Mouse (Mus musculus): ENCODE measurements at regions not wholly inside any gene's neighbourhood (a gene's known extent, or its start where the extent isn't known, plus 50 kb on each side); places are given as distances from the start of the nearest gene placed in this dataset.
A peak's percentile ranks its signal among the peaks of the same experiment; 100 is the strongest.

GRCm38 (mm10) chr16:87802317-87802716 is 103.6 kb downstream of the Bach1 start:
- no peak overlapping the region for H3K4me3 ChIP-seq (ENCODE audit: insufficient read depth, low read depth, low read length)
- 87% methylated on average over 4 of the region's 4 CpGs for WGBS
- no peak for TF ChIP-seq POLR2A (IDR thresholded peaks at IDR 0.05; ENCODE audit: extremely low read depth, insufficient read depth, low read length)
- TF ChIP-seq CTCF (IDR thresholded peaks at IDR 0.05; ENCODE audit: low read depth, low read length) = no peak

GRCm38 (mm10) chr16:87817590-87817989 is 118.8 kb downstream of the Bach1 start:
- Histone ChIP-seq H3K27me3 (ENCODE audit: control insufficient read depth, insufficient read depth, low read length) (no peaks in the 10 kb centered on the region), H3K4me3 (ENCODE audit: insufficient read depth, low read depth, low read length) (no peak overlapping the region), H3K27ac (replicated peaks; ENCODE audit: insufficient read depth, low read depth, low read length) (no peak overlapping the region), H3K79me2 (ENCODE audit: control insufficient read depth, insufficient read depth, low read length) (no peaks in the 10 kb centered on the region), H3K4me1 (ENCODE audit: control insufficient read depth, insufficient read depth, low read length) (no peaks in the 10 kb centered on the region), H3K9ac (ENCODE audit: low read depth, low read length) (no peak overlapping the region), H3K36me3 (ENCODE audit: control insufficient read depth, insufficient read depth, low read length) (no peaks in the 10 kb centered on the region)
- TF ChIP-seq POLR2A (IDR thresholded peaks at IDR 0.05; ENCODE audit: extremely low read depth, insufficient read depth, low read length) = no peak
- no peak for TF ChIP-seq CTCF (IDR thresholded peaks at IDR 0.05; ENCODE audit: low read depth, low read length)
- DNase-seq (ENCODE audit: extremely low read depth, low read depth, low spot score) = no peak
- 61% methylated on average over 8 of the region's 8 CpGs for WGBS

More at GRCm38 (mm10) chr16:87802317-87802716, 103.6 kb downstream of the Bach1 start:
- Histone ChIP-seq H3K79me2 (ENCODE audit: control insufficient read depth, insufficient read depth, low read length) (no peaks in the 10 kb centered on the region), H3K27me3 (ENCODE audit: control insufficient read depth, insufficient read depth, low read length) (no peaks in the 10 kb centered on the region), H3K27ac (replicated peaks; ENCODE audit: insufficient read depth, low read depth, low read length) (no peak overlapping the region), H3K9ac (ENCODE audit: low read depth, low read length) (no peak overlapping the region), H3K36me3 (ENCODE audit: control insufficient read depth, insufficient read depth, low read length) (no peaks in the 10 kb centered on the region), H3K4me1 (ENCODE audit: control insufficient read depth, insufficient read depth, low read length) (no peaks in the 10 kb centered on the region)
- DNase-seq (ENCODE audit: extremely low read depth, low read depth, low spot score) = no peak

- no peak for DNase-seq (ENCODE audit: extremely low read depth, low read depth, low spot score)
- WGBS = 58% methylated on average over 7 of the region's 7 CpGs
Measured at GRCm38 (mm10) chr16:87834296-87834695, 135.6 kb downstream of the Bach1 start.

GRCm38 (mm10) chr16:87840949-87841546 is 142.3 kb downstream of the Bach1 start:
- TF ChIP-seq CTCF (IDR thresholded peaks at IDR 0.05; ENCODE audit: low read depth, low read length) (peak; percentile 86), POLR2A (IDR thresholded peaks at IDR 0.05; ENCODE audit: extremely low read depth, insufficient read depth, low read length) (no peak)
- peak; percentile 8 for DNase-seq (ENCODE audit: extremely low read depth, low read depth, low spot score)
- no peak overlapping the region for H3K27ac ChIP-seq (replicated peaks; ENCODE audit: insufficient read depth, low read depth, low read length)
- H3K36me3 ChIP-seq (ENCODE audit: control insufficient read depth, insufficient read depth, low read length) = no peaks in the 10 kb centered on the region
- no peaks in the 10 kb centered on the region for H3K27me3 ChIP-seq (ENCODE audit: control insufficient read depth, insufficient read depth, low read length)
- no peak overlapping the region for H3K4me3 ChIP-seq (ENCODE audit: insufficient read depth, low read depth, low read length)
- H3K9ac ChIP-seq (ENCODE audit: low read depth, low read length) = no peak overlapping the region
- 17% methylated on average over 16 of the region's 16 CpGs for WGBS
- H3K79me2 ChIP-seq (ENCODE audit: control insufficient read depth, insufficient read depth, low read length) = no peaks in the 10 kb centered on the region
- H3K4me1 ChIP-seq (ENCODE audit: control insufficient read depth, insufficient read depth, low read length) = no peaks in the 10 kb centered on the region

More at GRCm38 (mm10) chr16:87834296-87834695, 135.6 kb downstream of the Bach1 start:
- Histone ChIP-seq H3K4me3 (ENCODE audit: insufficient read depth, low read depth, low read length) (no peak overlapping the region), H3K79me2 (ENCODE audit: control insufficient read depth, insufficient read depth, low read length) (no peaks in the 10 kb centered on the region), H3K27me3 (ENCODE audit: control insufficient read depth, insufficient read depth, low read length) (no peaks in the 10 kb centered on the region), H3K27ac (replicated peaks; ENCODE audit: insufficient read depth, low read depth, low read length) (no peak overlapping the region), H3K9ac (ENCODE audit: low read depth, low read length) (no peak overlapping the region), H3K36me3 (ENCODE audit: control insufficient read depth, insufficient read depth, low read length) (no peaks in the 10 kb centered on the region), H3K4me1 (ENCODE audit: control insufficient read depth, insufficient read depth, low read length) (no peaks in the 10 kb centered on the region)
- no peak for TF ChIP-seq POLR2A (IDR thresholded peaks at IDR 0.05; ENCODE audit: extremely low read depth, insufficient read depth, low read length)
- TF ChIP-seq CTCF (IDR thresholded peaks at IDR 0.05; ENCODE audit: low read depth, low read length) = no peak
